Comparison of ENCODE assay signal across 8 mouse cellular contexts in genomic region chr8:116978631-116979256, GRCm38 (mm10). TPM values are rescaled to one million over a fixed set of nuclear protein-coding genes. Genes with fewer than 3 reads are reported as not detected.
DNase-seq lines count a peak whose midpoint lies in the region; ATAC-seq and TF ChIP-seq lines count a peak whose summit lies in the region.

1700030J22Rik (minus strand) TSS chr8:116978959.

- peak; percentile 21 for TF ChIP-seq CTCF in ES-Bruce4 (IDR thresholded peaks at IDR 0.05; ENCODE audit: low read depth, low read length)
- peak; percentile 51 for TF ChIP-seq CTCF in liver, postnatal 0 days (IDR thresholded peaks at IDR 0.05; ENCODE audit: low read depth)

- no peaks in the 10 kb centered on the region for H3K4me1 ChIP-seq in ES-Bruce4 (ENCODE audit: control insufficient read depth, insufficient read depth, low read length)
- peaks cover 13% of the 10 kb centered on the region for H3K4me1 ChIP-seq in forebrain, embryonic 13.5 days
- H3K4me1 ChIP-seq in liver, postnatal 0 days (ENCODE audit: insufficient read depth) = peaks cover 13% of the 10 kb centered on the region
- H3K4me1 ChIP-seq in neural tube, embryonic 14.5 days (ENCODE audit: control insufficient read depth, insufficient read depth, low read length) = peaks cover 8% of the 10 kb centered on the region; the same call in 1 of the 2 replicates

- TF ChIP-seq POLR2A in ES-Bruce4 (IDR thresholded peaks at IDR 0.05; ENCODE audit: insufficient read depth, low read length) = no peak

- H3K27ac ChIP-seq in ES-Bruce4 (ENCODE audit: insufficient read depth, low read length) = no peak within 1 kb of the TSS
- no peak within 1 kb of the TSS for H3K27ac ChIP-seq in forebrain, embryonic 13.5 days
- peak within 1 kb of the TSS; percentile 4; the same call in 1 of the 2 replicates for H3K27ac ChIP-seq in liver, postnatal 0 days (ENCODE audit: low read depth)
- peak within 1 kb of the TSS; percentile 6; the same call in 1 of the 2 replicates for H3K27ac ChIP-seq in neural tube, embryonic 14.5 days (ENCODE audit: low read depth, low read length)

- H3K4me3 ChIP-seq in ES-Bruce4 (ENCODE audit: low read depth, low read length) = peak within 1 kb of the TSS; percentile 81
- H3K4me3 ChIP-seq in forebrain, embryonic 13.5 days = peak within 1 kb of the TSS; percentile 72
- peak within 1 kb of the TSS; percentile 70 for H3K4me3 ChIP-seq in liver, postnatal 0 days (ENCODE audit: low read depth, low read length)
- peak within 1 kb of the TSS; percentile 72 for H3K4me3 ChIP-seq in neural tube, embryonic 14.5 days (ENCODE audit: low read depth, low read length)

- ATAC-seq in cerebellum, adult (ENCODE audit: insufficient number of reproducible peaks, low FRiP score, low TSS enrichment) = peak; percentile 94
- ATAC-seq in forebrain, embryonic 13.5 days = peak; percentile 99
- ATAC-seq in liver, postnatal 0 days = peak; percentile 99
- ATAC-seq in neural tube, embryonic 14.5 days (ENCODE audit: low read depth) = peak; percentile 98

- peak; percentile 99 for DNase-seq in heart, postnatal 10 days
- peak; percentile 96 for DNase-seq in large intestine, adult 2 months (ENCODE audit: low read depth, low spot score)
- DNase-seq in liver, postnatal 0 days = peak; percentile 99
- peak; percentile 99 for DNase-seq in testis, postnatal 10 days (ENCODE audit: low spot score)

- H3K9me3 ChIP-seq in ES-Bruce4 (replicated peaks; ENCODE audit: control insufficient read depth, insufficient read depth, low read length, poor library complexity, severe bottlenecking) = no peaks in the 10 kb centered on the region
- no peaks in the 10 kb centered on the region for H3K9me3 ChIP-seq in forebrain, embryonic 13.5 days (replicated peaks)
- H3K9me3 ChIP-seq in liver, postnatal 0 days (ENCODE audit: low read length) = no peaks in the 10 kb centered on the region
- H3K9me3 ChIP-seq in neural tube, embryonic 14.5 days (ENCODE audit: control insufficient read depth, low read length) = no peaks in the 10 kb centered on the region

- peaks cover 13% of the 10 kb centered on the region for H3K36me3 ChIP-seq in ES-Bruce4 (ENCODE audit: control insufficient read depth, insufficient read depth, low read length, poor library complexity, severe bottlenecking)
- peaks cover 10% of the 10 kb centered on the region; the same call in 1 of the 2 replicates for H3K36me3 ChIP-seq in forebrain, embryonic 13.5 days (ENCODE audit: poor library complexity, severe bottlenecking)
- H3K36me3 ChIP-seq in liver, postnatal 0 days (replicated peaks; ENCODE audit: insufficient read depth, low read length) = no peaks in the 10 kb centered on the region
- peaks cover 3% of the 10 kb centered on the region; the same call in 1 of the 2 replicates for H3K36me3 ChIP-seq in neural tube, embryonic 14.5 days (ENCODE audit: control insufficient read depth, insufficient read depth, low read length)

- H3K4me2 ChIP-seq in forebrain, embryonic 13.5 days = peak within 1 kb of the TSS; percentile 69
- H3K4me2 ChIP-seq in liver, postnatal 0 days (ENCODE audit: low read depth, low read length) = peak within 1 kb of the TSS; percentile 72
- H3K4me2 ChIP-seq in neural tube, embryonic 14.5 days (ENCODE audit: low read depth, low read length) = peak within 1 kb of the TSS; percentile 76

- under 1% methylated on average over 46 of the region's 46 CpGs for WGBS in forebrain, embryonic 13.5 days
- under 1% methylated on average over 46 of the region's 46 CpGs for WGBS in large intestine, adult 2 months
- under 1% methylated on average over 46 of the region's 46 CpGs for WGBS in liver, postnatal 0 days (ENCODE audit: insufficient replicate concordance)
- WGBS in neural tube, embryonic 14.5 days = under 1% methylated on average over 46 of the region's 46 CpGs

- H3K9ac ChIP-seq in ES-Bruce4 (ENCODE audit: low read depth, poor library complexity, severe bottlenecking) = peak within 1 kb of the TSS; percentile 36
- peak within 1 kb of the TSS; percentile 59 for H3K9ac ChIP-seq in forebrain, embryonic 13.5 days
- H3K9ac ChIP-seq in liver, postnatal 0 days (replicated peaks) = peak within 1 kb of the TSS; percentile 52
- peak within 1 kb of the TSS; percentile 59 for H3K9ac ChIP-seq in neural tube, embryonic 14.5 days (replicated peaks; ENCODE audit: low read depth, low read length)

- intact Hi-C loops in heart, postnatal 10 days (cut with DNase I) = loop anchor here (1.0 to 2.0 kb wide), 2 partner anchors 35 to 58 kb away; partner anchors contain the start of genes Atmin, Cenpn and Cmc2

- TF ChIP-seq EP300 in ES-Bruce4 (IDR thresholded peaks at IDR 0.05; ENCODE audit: insufficient read depth, low read depth, low read length) = no peak
- TF ChIP-seq EP300 in liver, postnatal 0 days (IDR thresholded peaks at IDR 0.05; ENCODE audit: low read depth) = no peak

- no peaks in the 10 kb centered on the region for H3K27me3 ChIP-seq in ES-Bruce4 (ENCODE audit: control insufficient read depth, insufficient read depth, low read length, poor library complexity, severe bottlenecking)
- no peaks in the 10 kb centered on the region for H3K27me3 ChIP-seq in forebrain, embryonic 13.5 days
- no peaks in the 10 kb centered on the region for H3K27me3 ChIP-seq in liver, postnatal 0 days (ENCODE audit: insufficient read depth, low read length)
- no peaks in the 10 kb centered on the region for H3K27me3 ChIP-seq in neural tube, embryonic 14.5 days (ENCODE audit: control insufficient read depth, insufficient read depth, low read length)

RNA-seq across cellular contexts. Expression of gene 1700030J22Rik, which starts in this region (rescaled TPM):
- 2.6 and 4.8 TPM in 2 replicates for polyA plus RNA-seq in ES-Bruce4 (2011; ENCODE audit: insufficient read depth, insufficient read length, low read depth, missing spikeins)
- 3.9 and 4.1 TPM in 2 replicates for polyA plus RNA-seq in forebrain, embryonic 13.5 days (2015; fragmentation: Nextera tagmentation; extraction: Ambion mirVana)
- total RNA-seq in heart, postnatal 10 days (2021) = under 1 TPM; 0.62 to 0.67 TPM
- polyA plus RNA-seq in large intestine, adult 2 months (2012; rRNA removed) = 0.32 and 0.38 TPM in 2 replicates
- 0.33 TPM in 2 replicates for polyA plus RNA-seq in liver, postnatal 0 days (2015; fragmentation: Nextera tagmentation; extraction: Ambion mirVana)
- 4.4 and 5.9 TPM in 2 replicates for polyA plus RNA-seq in neural tube, embryonic 14.5 days (2014; fragmentation: Nextera tagmentation; extraction: Ambion mirVana)

Comparison
In these comparisons a context has a peak if more than half of its experiments do, and no peak if none do; other contexts are left out.
1. Peak in DNase-seq in heart, postnatal 10 days; RNA of the gene not detected or under 1 TPM.
2. Peak in DNase-seq in large intestine, adult 2 months; RNA of the gene not detected or under 1 TPM.
3. Peak in DNase-seq, ATAC-seq, H3K4me3 ChIP-seq, H3K27ac ChIP-seq, H3K9ac ChIP-seq and H3K4me2 ChIP-seq in liver, postnatal 0 days; RNA of the gene not detected or under 1 TPM.